ENCODE assay signal across 8 mouse cellular contexts in the genomic region with DNA sequence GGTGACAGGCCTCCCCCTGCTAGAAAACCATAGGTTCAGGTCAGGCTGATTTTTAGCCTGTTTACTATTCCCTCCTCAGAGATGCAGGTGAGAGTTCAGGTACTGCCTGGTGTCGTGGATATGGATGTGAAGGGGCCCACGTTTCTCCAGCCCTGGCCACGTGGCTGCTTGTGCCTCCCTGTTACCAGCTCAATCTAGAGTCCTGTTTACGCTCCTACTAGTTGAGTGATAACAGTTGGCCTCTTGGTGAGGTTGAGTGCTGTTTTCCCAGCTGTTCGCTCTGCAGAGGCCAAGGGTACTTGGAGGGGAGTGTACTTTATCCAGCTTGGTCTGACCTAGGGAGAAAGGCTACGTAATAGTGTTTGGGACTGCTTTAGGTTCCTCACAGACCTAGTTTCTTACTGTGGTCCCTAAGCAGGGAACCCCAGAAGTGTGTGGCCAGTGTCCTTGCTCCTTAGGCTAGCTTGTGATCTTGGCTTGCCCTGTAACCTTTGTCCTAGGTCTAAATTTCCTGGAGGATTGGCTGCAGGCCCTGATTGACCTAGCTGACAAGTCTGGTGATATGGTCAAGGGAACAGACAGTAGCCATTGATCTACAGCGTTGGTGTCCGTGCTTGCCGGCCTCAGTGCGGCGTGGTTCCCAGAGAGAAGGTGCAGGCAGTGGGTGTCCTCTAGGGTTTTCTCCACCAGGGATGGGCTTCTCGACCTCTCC. TPM values are rescaled to one million over a fixed set of nuclear protein-coding genes. Genes with fewer than 3 reads are reported as not detected.
A peak's percentile ranks its signal among the peaks of the same experiment; 100 is the strongest.
DNase-seq lines count a peak whose midpoint lies in the region; ATAC-seq and TF ChIP-seq lines count a peak whose summit lies in the region.

No protein-coding gene starts in this region.

- no peaks in the 10 kb centered on the region for H3K27me3 ChIP-seq in heart, postnatal 0 days (ENCODE audit: control insufficient read depth, insufficient read depth, low read length)
- H3K27me3 ChIP-seq in limb, embryonic 11.5 days (ENCODE audit: control insufficient read depth, insufficient read depth, low read length) = no peaks in the 10 kb centered on the region
- no peaks in the 10 kb centered on the region for H3K27me3 ChIP-seq in midbrain, embryonic 15.5 days (replicated peaks)

- no peak for TF ChIP-seq CTCF in heart, postnatal 0 days (IDR thresholded peaks at IDR 0.05; ENCODE audit: low read depth)

- peak; percentile 19 for ATAC-seq in heart, postnatal 0 days (ENCODE audit: insufficient read depth, low read depth)
- ATAC-seq in limb, embryonic 11.5 days (ENCODE audit: insufficient number of reproducible peaks, low FRiP score, low TSS enrichment, low read depth) = no peak
- ATAC-seq in midbrain, embryonic 15.5 days (replicated peaks) = no peak

- TF ChIP-seq EP300 in heart, postnatal 0 days (IDR thresholded peaks at IDR 0.05; ENCODE audit: low read depth) = no peak

- peaks cover 47% of the 10 kb centered on the region for H3K4me1 ChIP-seq in heart, postnatal 0 days (ENCODE audit: control insufficient read depth, insufficient read depth)
- peaks cover 14% of the 10 kb centered on the region for H3K4me1 ChIP-seq in limb, embryonic 11.5 days (ENCODE audit: control insufficient read depth, insufficient read depth, low read length)
- H3K4me1 ChIP-seq in midbrain, embryonic 15.5 days = peaks cover 34% of the 10 kb centered on the region

- WGBS in heart, postnatal 0 days = 32% methylated on average over 12 of the region's 12 CpGs
- 68% methylated on average over 12 of the region's 12 CpGs for WGBS in limb, embryonic 11.5 days
- WGBS in midbrain, embryonic 15.5 days = 75% methylated on average over 12 of the region's 12 CpGs

- peak overlapping the region; percentile 71 for H3K4me3 ChIP-seq in heart, postnatal 0 days (ENCODE audit: low read depth, low read length)
- H3K4me3 ChIP-seq in limb, embryonic 11.5 days (ENCODE audit: low read depth, low read length) = peak overlapping the region; percentile 75
- H3K4me3 ChIP-seq in midbrain, embryonic 15.5 days = peak overlapping the region; percentile 81

- peak overlapping the region; percentile 72 for H3K4me2 ChIP-seq in heart, postnatal 0 days (ENCODE audit: low read depth, low read length)
- peak overlapping the region; percentile 69 for H3K4me2 ChIP-seq in limb, embryonic 11.5 days (ENCODE audit: low read depth, severe bottlenecking)
- peak overlapping the region; percentile 75 for H3K4me2 ChIP-seq in midbrain, embryonic 15.5 days

- H3K27ac ChIP-seq in heart, postnatal 0 days (ENCODE audit: low read depth) = peak overlapping the region; percentile 97
- H3K27ac ChIP-seq in limb, embryonic 11.5 days (replicated peaks; ENCODE audit: low read depth, low read length) = no peak overlapping the region; the same call in 1 of the 2 replicates
- peak overlapping the region; percentile 100 for H3K27ac ChIP-seq in midbrain, embryonic 15.5 days

- peak overlapping the region; percentile 90 for H3K9ac ChIP-seq in heart, postnatal 0 days (replicated peaks; ENCODE audit: low read depth, low read length)
- peak overlapping the region; percentile 91 for H3K9ac ChIP-seq in limb, embryonic 11.5 days (ENCODE audit: low read length)
- peak overlapping the region; percentile 80 for H3K9ac ChIP-seq in midbrain, embryonic 15.5 days

- peak; percentile 43 for DNase-seq in adrenal gland, postnatal 14 days
- no peak for DNase-seq in adrenal gland, postnatal 25 days
- DNase-seq in c-Kit-positive CD71-positive TER-119-positive erythroid progenitor cells, embryonic 14.5 days (ENCODE audit: low spot score) = peak; percentile 30
- DNase-seq in heart, postnatal 0 days (ENCODE audit: low spot score) = peak; percentile 61
- DNase-seq in limb, embryonic 11.5 days (ENCODE audit: low spot score) = no peak
- DNase-seq in left cerebral cortex, adult 18-20 months (ENCODE audit: low spot score in 2 of 2) = no peak
- no peak for DNase-seq in layer of hippocampus, adult 11-12 months (ENCODE audit: low spot score)

- H3K9me3 ChIP-seq in heart, postnatal 0 days (replicated peaks; ENCODE audit: control insufficient read depth, low read length) = no peaks in the 10 kb centered on the region
- no peaks in the 10 kb centered on the region for H3K9me3 ChIP-seq in limb, embryonic 11.5 days (ENCODE audit: control insufficient read depth, low read length)
- H3K9me3 ChIP-seq in midbrain, embryonic 15.5 days = no peaks in the 10 kb centered on the region

- H3K36me3 ChIP-seq in heart, postnatal 0 days (replicated peaks; ENCODE audit: control insufficient read depth, insufficient read depth, low read length) = no peaks in the 10 kb centered on the region
- H3K36me3 ChIP-seq in limb, embryonic 11.5 days (ENCODE audit: control insufficient read depth, insufficient read depth, low read length) = 0 out of 2 replicates have a peak, but pooled peaks cover 3% of the 10 kb centered on the region
- H3K36me3 ChIP-seq in midbrain, embryonic 15.5 days (replicated peaks) = no peaks in the 10 kb centered on the region

RNA-seq across cellular contexts. Expression of a gene that starts 1.7 kb away (rescaled TPM):
- 197 and 255 TPM in 2 replicates for total RNA-seq in adrenal gland, postnatal 14 days (2021)
- total RNA-seq in adrenal gland, postnatal 25 days (2021) = 150 and 209 TPM in 2 replicates
- 129 and 138 TPM in 2 replicates for total RNA-seq in heart, postnatal 0 days (2014; rRNA removed; ENCODE audit: low replicate concordance)
- 74.0 and 80.5 TPM in 2 replicates for polyA plus RNA-seq in heart, postnatal 0 days (2015; fragmentation: Nextera tagmentation; extraction: Ambion mirVana)
- 83.9 and 85.7 TPM in 2 replicates for polyA plus RNA-seq in limb, embryonic 11.5 days (2014; fragmentation: Nextera tagmentation; extraction: Ambion mirVana)
- polyA plus RNA-seq in midbrain, embryonic 15.5 days (2015; fragmentation: Nextera tagmentation; extraction: Ambion mirVana) = 60.8 and 66.1 TPM in 2 replicates
- 100 to 1,000 TPM; 103 to 113 TPM for total RNA-seq in left cerebral cortex, adult 18-20 months (2021)

RNA-seq across cellular contexts. Expression of a gene that starts 40.1 kb away (rescaled TPM):
- total RNA-seq in adrenal gland, postnatal 14 days (2021) = 13.6 and 14.4 TPM in 2 replicates
- total RNA-seq in adrenal gland, postnatal 25 days (2021) = 16.9 and 18.0 TPM in 2 replicates
- 3.8 and 21.3 TPM in 2 replicates for total RNA-seq in heart, postnatal 0 days (2014; rRNA removed; ENCODE audit: low replicate concordance)
- 39.7 and 41.8 TPM in 2 replicates for polyA plus RNA-seq in heart, postnatal 0 days (2015; fragmentation: Nextera tagmentation; extraction: Ambion mirVana)
- polyA plus RNA-seq in limb, embryonic 11.5 days (2014; fragmentation: Nextera tagmentation; extraction: Ambion mirVana) = 32.1 and 32.4 TPM in 2 replicates
- 38.7 and 40.5 TPM in 2 replicates for polyA plus RNA-seq in midbrain, embryonic 15.5 days (2015; fragmentation: Nextera tagmentation; extraction: Ambion mirVana)
- 10 to 100 TPM; 30.5 to 33.0 TPM for total RNA-seq in left cerebral cortex, adult 18-20 months (2021)

RNA-seq across cellular contexts. Expression of a gene that starts 40.1 kb away (rescaled TPM):
- total RNA-seq in adrenal gland, postnatal 14 days (2021) = 87.2 and 100 TPM in 2 replicates
- total RNA-seq in adrenal gland, postnatal 25 days (2021) = 108 and 114 TPM in 2 replicates
- total RNA-seq in heart, postnatal 0 days (2014; rRNA removed; ENCODE audit: low replicate concordance) = 37.3 and 58.5 TPM in 2 replicates
- 38.9 and 43.8 TPM in 2 replicates for polyA plus RNA-seq in heart, postnatal 0 days (2015; fragmentation: Nextera tagmentation; extraction: Ambion mirVana)
- polyA plus RNA-seq in limb, embryonic 11.5 days (2014; fragmentation: Nextera tagmentation; extraction: Ambion mirVana) = 49.1 and 53.2 TPM in 2 replicates
- 156 and 157 TPM in 2 replicates for polyA plus RNA-seq in midbrain, embryonic 15.5 days (2015; fragmentation: Nextera tagmentation; extraction: Ambion mirVana)
- total RNA-seq in left cerebral cortex, adult 18-20 months (2021) = 100 to 1,000 TPM; 750 TPM

Comparison
In these comparisons a context has a peak if more than half of its experiments do, and no peak if none do; other contexts are left out.
1. DNase-seq: peak in adrenal gland, postnatal 14 days (single experiment), c-Kit-positive CD71-positive TER-119-positive erythroid progenitor cells, embryonic 14.5 days (single experiment) and heart, postnatal 0 days (single experiment); none in adrenal gland, postnatal 25 days (single experiment), limb, embryonic 11.5 days (single experiment), left cerebral cortex, adult 18-20 months (0 of 2) and layer of hippocampus, adult 11-12 months (single experiment).
2. Peak in every context shown above with its lines, with median percentiles within 50 percentile points of each other: H3K4me2 ChIP-seq, H3K4me3 ChIP-seq and H3K9ac ChIP-seq.